Mouse (Mus musculus): ENCODE measurements around the gene Nog. TPM values are rescaled to one million over a fixed set of nuclear protein-coding genes. Genes with fewer than 3 reads are reported as not detected.

Nog gene
- total and polyA plus RNA-seq, 3 experiments: not detected

DNA sequence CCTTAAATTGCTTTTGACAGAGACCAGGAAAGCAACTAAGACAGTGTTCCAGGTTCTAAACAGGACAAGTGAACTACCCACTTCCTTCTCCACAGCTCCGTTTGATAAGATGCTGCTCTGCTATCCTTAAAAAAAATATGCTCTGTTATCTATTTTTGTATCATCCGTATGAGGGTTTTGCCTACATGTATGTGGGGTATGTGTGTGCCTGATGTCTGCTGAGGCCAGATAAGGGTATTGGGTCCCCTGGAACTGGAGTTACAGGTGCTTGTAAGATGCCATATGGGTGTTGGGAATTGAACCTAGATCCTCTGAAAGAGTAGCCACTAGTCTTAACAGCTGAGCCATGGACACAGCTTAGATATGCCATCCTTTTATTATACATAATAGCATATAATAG lies 19.6 kb upstream of the Nog start:
- H3K36me3 ChIP-seq (replicated peaks in 1 of 2; ENCODE audit: control insufficient read depth in 1 of 2, insufficient read depth in 1 of 2, low read length in 1 of 2): no peaks in the 10 kb centered on the region
- in situ Hi-C loops (cut with MboI; ENCODE audit: low pct_ligation_motif_present, low pct_unique_long_range_greater_than_20kb, low sequenced_read_pairs): no loop called here
- no peak overlapping the region for H3K27ac ChIP-seq (ENCODE audit: insufficient read depth, low read depth)
- no peaks in the 10 kb centered on the region for H3K9me3 ChIP-seq (replicated peaks; ENCODE audit: low read length)
- no peak for DNase-seq (ENCODE audit: extremely low read depth)
- H3K4me1 ChIP-seq (ENCODE audit: control insufficient read depth in 1 of 2, insufficient read depth in 2 of 2): peaks cover 2% of the 10 kb centered on the region in 2 experiments; a peak in 1 of 4 replicates
- H3K27me3 ChIP-seq (replicated peaks): no peaks in the 10 kb centered on the region
- dilution Hi-C loops (cut with MboI; ENCODE audit: extremely low pct_ligation_motif_present, extremely low pct_unique_long_range_greater_than_20kb, low sequenced_read_pairs): no loop called here
- H3K4me3 ChIP-seq (replicated peaks in 1 of 3; ENCODE audit: low read depth in 2 of 3, low read length in 2 of 3, poor library complexity in 1 of 3): no peak overlapping the region
- no peak overlapping the region for H3K4me2 ChIP-seq (ENCODE audit: insufficient read depth, low read depth, poor library complexity, severe bottlenecking)
- no peak overlapping the region for H3K9ac ChIP-seq (ENCODE audit: insufficient read depth, low read depth)
- TF ChIP-seq MXI1 (IDR thresholded peaks at IDR 0.05; ENCODE audit: low read depth, low read length): no peak
- no peak for TF ChIP-seq USF1 (IDR thresholded peaks at IDR 0.05; ENCODE audit: low read depth, low read length)
- no peak for TF ChIP-seq JUN (IDR thresholded peaks at IDR 0.05; ENCODE audit: insufficient read depth, low read depth, low read length)
- TF ChIP-seq E2F4 (IDR thresholded peaks at IDR 0.05; ENCODE audit: insufficient replicate concordance, low read depth, low read length): no peak
- no peak for TF ChIP-seq POLR2A (IDR thresholded peaks at IDR 0.05; ENCODE audit: low read depth, low read length)
- TF ChIP-seq SIN3A (IDR thresholded peaks at IDR 0.05; ENCODE audit: low read length): no peak
- TF ChIP-seq ELF1 (IDR thresholded peaks at IDR 0.05; ENCODE audit: low read depth, low read length): no peak
- TF ChIP-seq KAT2A (IDR thresholded peaks at IDR 0.05; ENCODE audit: insufficient replicate concordance, low read length): no peak
- TF ChIP-seq MYC (IDR thresholded peaks at IDR 0.05; ENCODE audit: low read depth, low read length): no peak
- TF ChIP-seq CHD2 (IDR thresholded peaks at IDR 0.05; ENCODE audit: low read length): no peak
- TF ChIP-seq MAZ (IDR thresholded peaks at IDR 0.05; ENCODE audit: low read depth, low read length): no peak
- TF ChIP-seq ZMIZ1 (IDR thresholded peaks at IDR 0.05; ENCODE audit: low read depth, low read length): no peak
- no peak for TF ChIP-seq TCF12 (IDR thresholded peaks at IDR 0.05; ENCODE audit: low read depth, low read length)
- TF ChIP-seq JUND (conservative IDR thresholded peaks at IDR 0.05; ENCODE audit: low read depth, low read length): no peak
- no peak for TF ChIP-seq IRF4 (IDR thresholded peaks at IDR 0.05; ENCODE audit: low read depth, low read length)
- no peaks in the 10 kb centered on the region for H3K79me2 ChIP-seq (replicated peaks; ENCODE audit: control insufficient read depth, extremely low read depth, insufficient read depth, poor library complexity, severe bottlenecking)

DNA sequence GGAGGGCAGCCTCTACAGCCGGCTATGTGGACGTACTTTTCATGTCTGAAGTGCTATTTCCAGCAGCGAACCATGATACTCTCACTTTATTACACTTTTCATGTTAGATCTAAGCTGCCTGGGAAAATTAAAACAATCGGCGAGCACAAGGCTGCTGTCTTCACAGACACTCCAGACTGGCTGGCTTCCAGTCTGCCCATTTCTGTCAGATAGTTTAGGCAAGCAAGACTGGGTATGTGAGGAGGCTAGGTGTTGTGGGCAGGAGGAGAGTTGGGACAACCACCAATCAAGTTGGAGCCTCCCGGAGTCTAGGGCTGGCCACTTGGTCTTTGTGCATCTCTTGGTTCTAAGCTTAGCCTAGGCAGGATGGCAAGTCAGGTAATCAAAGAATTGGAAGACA lies 17.5 kb upstream of the Nog start:
- Histone ChIP-seq H3K4me1 (ENCODE audit: control insufficient read depth in 1 of 2, insufficient read depth in 2 of 2) (peaks cover 0 to 3% of the 10 kb centered on the region in 2 experiments; a peak in 1 of 4 replicates), H3K4me2 (ENCODE audit: insufficient read depth, low read depth, poor library complexity, severe bottlenecking) (no peak overlapping the region), H3K27me3 (replicated peaks) (no peaks in the 10 kb centered on the region), H3K79me2 (replicated peaks; ENCODE audit: control insufficient read depth, extremely low read depth, insufficient read depth, poor library complexity, severe bottlenecking) (no peaks in the 10 kb centered on the region), H3K36me3 (replicated peaks in 1 of 2; ENCODE audit: control insufficient read depth in 1 of 2, insufficient read depth in 1 of 2, low read length in 1 of 2) (no peaks in the 10 kb centered on the region), H3K9ac (ENCODE audit: insufficient read depth, low read depth) (no peak overlapping the region), H3K27ac (ENCODE audit: insufficient read depth, low read depth) (no peak overlapping the region), H3K4me3 (replicated peaks in 1 of 3; ENCODE audit: low read depth in 2 of 3, low read length in 2 of 3, poor library complexity in 1 of 3) (no peak overlapping the region), H3K9me3 (replicated peaks; ENCODE audit: low read length) (no peaks in the 10 kb centered on the region)
- in situ Hi-C loops (cut with MboI; ENCODE audit: low pct_ligation_motif_present, low pct_unique_long_range_greater_than_20kb, low sequenced_read_pairs): no loop called here
- DNase-seq (ENCODE audit: extremely low read depth): no peak
- TF ChIP-seq ZNF384 (IDR thresholded peaks at IDR 0.05; ENCODE audit: low read depth, low read length): no peak
- TF ChIP-seq MAFK (IDR thresholded peaks at IDR 0.05; ENCODE audit: insufficient replicate concordance, low read length): no peak
- TF ChIP-seq ZKSCAN1 (IDR thresholded peaks at IDR 0.05; ENCODE audit: borderline replicate concordance, low read depth, low read length): no peak
- TF ChIP-seq RAD21 (IDR thresholded peaks at IDR 0.05; ENCODE audit: low read depth, low read length): no peak
- no peak for TF ChIP-seq CHD2 (IDR thresholded peaks at IDR 0.05; ENCODE audit: low read length)
- TF ChIP-seq NRF1 (IDR thresholded peaks at IDR 0.05; ENCODE audit: low read depth, low read length): no peak
- TF ChIP-seq HCFC1 (IDR thresholded peaks at IDR 0.05; ENCODE audit: low read depth, low read length): no peak
- no peak for TF ChIP-seq IRF4 (IDR thresholded peaks at IDR 0.05; ENCODE audit: low read depth, low read length)
- no peak for TF ChIP-seq MAZ (IDR thresholded peaks at IDR 0.05; ENCODE audit: low read depth, low read length)
- TF ChIP-seq POLR2AphosphoS2 (IDR thresholded peaks at IDR 0.05; ENCODE audit: low read depth, low read length): no peak
- TF ChIP-seq NELFE (IDR thresholded peaks at IDR 0.05; ENCODE audit: low read depth, low read length): no peak
- TF ChIP-seq TCF12 (IDR thresholded peaks at IDR 0.05; ENCODE audit: low read depth, low read length): no peak
- TF ChIP-seq USF1 (IDR thresholded peaks at IDR 0.05; ENCODE audit: low read depth, low read length): no peak
- no peak for TF ChIP-seq ZC3H11A (IDR thresholded peaks at IDR 0.05; ENCODE audit: low read depth, low read length)
- no peak for TF ChIP-seq MEF2A (IDR thresholded peaks at IDR 0.05; ENCODE audit: borderline replicate concordance, low read depth, low read length)
- dilution Hi-C loops (cut with MboI; ENCODE audit: extremely low pct_ligation_motif_present, extremely low pct_unique_long_range_greater_than_20kb, low sequenced_read_pairs): no loop called here
